8 mouse cellular contexts compared by ENCODE assay signal in genomic region chr10:59616522-59616921, GRCm38 (mm10). TPM values are rescaled to one million over a fixed set of nuclear protein-coding genes. Genes with fewer than 3 reads are reported as not detected.
DNase-seq lines count a peak whose midpoint lies in the region; ATAC-seq and TF ChIP-seq lines count a peak whose summit lies in the region.

Mcu (minus strand) TSS chr10:59616692.

- no peak within 1 kb of the TSS for H3K27ac ChIP-seq in MEL (ENCODE audit: control insufficient read depth, low read depth, low read length)
- H3K27ac ChIP-seq in cerebellum, adult 2 months (ENCODE audit: insufficient read depth, low read length): peak within 1 kb of the TSS; percentile 30
- peak within 1 kb of the TSS; percentile 94 for H3K27ac ChIP-seq in hindbrain, embryonic 10.5 days
- H3K27ac ChIP-seq in lung, postnatal 0 days (ENCODE audit: low read length): peak within 1 kb of the TSS; percentile 90

- WGBS in cerebellum, adult 2 months: under 1% methylated on average over 36 of the region's 36 CpGs
- WGBS in hindbrain, embryonic 10.5 days: under 1% methylated on average over 35 of the region's 36 CpGs
- WGBS in lung, postnatal 0 days: under 1% methylated on average over 35 of the region's 36 CpGs

- peaks cover 13% of the 10 kb centered on the region for H3K79me2 ChIP-seq in MEL (ENCODE audit: control insufficient read depth, insufficient read depth, low read length, poor library complexity)

- peak within 1 kb of the TSS; percentile 85 for H3K4me2 ChIP-seq in lung, postnatal 0 days (replicated peaks; ENCODE audit: low read depth, low read length)

- no peak for TF ChIP-seq EP300 in MEL (IDR thresholded peaks at IDR 0.05; ENCODE audit: low read depth in 1 of 2, low read length in 2 of 2)
- no peak for TF ChIP-seq EP300 in lung, postnatal 0 days (IDR thresholded peaks at IDR 0.05)

- peak within 1 kb of the TSS; percentile 57 to 87 for H3K4me3 ChIP-seq in MEL (ENCODE audit: control insufficient read depth in 1 of 2, insufficient read depth in 1 of 2, low read depth in 2 of 2, low read length in 2 of 2)
- peak within 1 kb of the TSS; percentile 63 for H3K4me3 ChIP-seq in cerebellum, adult 2 months (replicated peaks; ENCODE audit: insufficient read depth, low read depth, low read length)
- H3K4me3 ChIP-seq in hindbrain, embryonic 10.5 days: peak within 1 kb of the TSS; percentile 92
- H3K4me3 ChIP-seq in lung, postnatal 0 days (ENCODE audit: low read depth, low read length): peak within 1 kb of the TSS; percentile 96

- TF ChIP-seq POLR2A in MEL (IDR thresholded peaks at IDR 0.05; ENCODE audit: control insufficient read depth in 1 of 2, insufficient read depth in 1 of 2, low read depth in 1 of 2, low read length in 2 of 2, poor library complexity in 1 of 2): peak; percentile 62 to 81; a peak in 3 of 4 replicates
- TF ChIP-seq POLR2A in cerebellum, adult 2 months (IDR thresholded peaks at IDR 0.05; ENCODE audit: borderline replicate concordance, insufficient read depth, low read length): peak; percentile 88

- H3K9me3 ChIP-seq in MEL (replicated peaks; ENCODE audit: insufficient read depth, low read length): no peaks in the 10 kb centered on the region
- H3K9me3 ChIP-seq in hindbrain, embryonic 10.5 days: no peaks in the 10 kb centered on the region
- H3K9me3 ChIP-seq in lung, postnatal 0 days (ENCODE audit: low read length): no peaks in the 10 kb centered on the region

- DNase-seq in MEL (ENCODE audit: low read depth, low spot score): peak; percentile 95
- DNase-seq in cerebellum, adult 2 months: peak; percentile 97 to 98
- peak; percentile 95 for DNase-seq in forelimb bud, embryonic 11.5 days (ENCODE audit: low read depth, low spot score)
- DNase-seq in hindbrain, embryonic 10.5 days (ENCODE audit: low spot score): peak; percentile 96
- DNase-seq in layer of hippocampus, adult 9-11 months: peak; percentile 96
- DNase-seq in lung, postnatal 0 days (ENCODE audit: low spot score): peak; percentile 97
- DNase-seq in ovary, postnatal 14 days (ENCODE audit: low spot score): peak; percentile 96
- DNase-seq in thymus, postnatal 14 days: peak; percentile 96

- H3K9ac ChIP-seq in MEL (ENCODE audit: control insufficient read depth, low read depth, low read length, poor library complexity, severe bottlenecking): peak within 1 kb of the TSS; percentile 81
- peak within 1 kb of the TSS; percentile 86 for H3K9ac ChIP-seq in lung, postnatal 0 days (replicated peaks; ENCODE audit: low read depth)

- 0 out of 4 replicates have a peak, but pooled peaks cover 0 to 1% of the 10 kb centered on the region in 2 experiments for H3K27me3 ChIP-seq in MEL (ENCODE audit: control insufficient read depth in 1 of 2, insufficient read depth in 2 of 2, low read length in 2 of 2)
- H3K27me3 ChIP-seq in cerebellum, adult 2 months (ENCODE audit: control insufficient read depth, insufficient read depth, low read length): no peaks in the 10 kb centered on the region
- H3K27me3 ChIP-seq in hindbrain, embryonic 10.5 days (ENCODE audit: insufficient read depth, poor library complexity, severe bottlenecking): peaks cover 6% of the 10 kb centered on the region; the same call in 1 of the 2 replicates
- no peaks in the 10 kb centered on the region for H3K27me3 ChIP-seq in lung, postnatal 0 days (replicated peaks; ENCODE audit: insufficient read depth, low read length)

- ATAC-seq in lung, postnatal 0 days: peak; percentile 99

- TF ChIP-seq RAD21 in MEL (IDR thresholded peaks at IDR 0.05; ENCODE audit: low read depth, low read length): no peak

- no peak for TF ChIP-seq CTCF in MEL (IDR thresholded peaks at IDR 0.05 in 2 of 3, conservative IDR thresholded peaks at IDR 0.05 in 1 of 3; ENCODE audit: control insufficient read depth in 1 of 3, insufficient read depth in 1 of 3, low read depth in 2 of 3, low read length in 3 of 3, poor library complexity in 1 of 3, severe bottlenecking in 1 of 3)
- no peak for TF ChIP-seq CTCF in cerebellum, adult 2 months (IDR thresholded peaks at IDR 0.05; ENCODE audit: borderline replicate concordance, insufficient read depth, low read depth, low read length)
- no peak for TF ChIP-seq CTCF in lung, postnatal 0 days (IDR thresholded peaks at IDR 0.05)

- peaks cover 0 to 18% of the 10 kb centered on the region in 2 experiments; a peak in 3 of 4 replicates for H3K4me1 ChIP-seq in MEL (ENCODE audit: control insufficient read depth in 1 of 2, insufficient read depth in 2 of 2, low read length in 2 of 2)
- peaks cover 6% of the 10 kb centered on the region; the same call in 1 of the 2 replicates for H3K4me1 ChIP-seq in cerebellum, adult 2 months (ENCODE audit: control insufficient read depth, insufficient read depth, low read length)
- H3K4me1 ChIP-seq in hindbrain, embryonic 10.5 days (replicated peaks): peaks cover 24% of the 10 kb centered on the region
- H3K4me1 ChIP-seq in lung, postnatal 0 days (ENCODE audit: insufficient read depth, low read depth, low read length): peaks cover 8% of the 10 kb centered on the region; the same call in 1 of the 2 replicates

- peaks cover 0 to 6% of the 10 kb centered on the region in 2 experiments; a peak in 2 of 4 replicates for H3K36me3 ChIP-seq in MEL (ENCODE audit: control insufficient read depth in 1 of 2, insufficient read depth in 2 of 2, low read length in 2 of 2)
- no peaks in the 10 kb centered on the region for H3K36me3 ChIP-seq in hindbrain, embryonic 10.5 days
- H3K36me3 ChIP-seq in lung, postnatal 0 days (ENCODE audit: insufficient read depth, low read length): no peaks in the 10 kb centered on the region

TF ChIP-seq in MEL, 35 proteins besides CTCF, POLR2A, EP300 and RAD21:
- peak; percentile 95 for TF ChIP-seq TCF12 (IDR thresholded peaks at IDR 0.05; ENCODE audit: low read depth, low read length)
- TF ChIP-seq RCOR1 (IDR thresholded peaks at IDR 0.05; ENCODE audit: low read depth, low read length): no peak
- peak; percentile 57; the same call in 1 of the 2 replicates for TF ChIP-seq ZMIZ1 (IDR thresholded peaks at IDR 0.05; ENCODE audit: low read depth, low read length)
- TF ChIP-seq TBP (IDR thresholded peaks at IDR 0.05; ENCODE audit: low read depth, low read length): peak; percentile 97
- no peak for TF ChIP-seq ZNF384 (IDR thresholded peaks at IDR 0.05; ENCODE audit: low read depth, low read length)
- peak; percentile 91; the same call in 1 of the 2 replicates for TF ChIP-seq UBTF (IDR thresholded peaks at IDR 0.05; ENCODE audit: borderline replicate concordance, insufficient read depth, low read depth, low read length)
- no peak for TF ChIP-seq ZKSCAN1 (IDR thresholded peaks at IDR 0.05; ENCODE audit: low read depth, low read length)
- TF ChIP-seq NELFE (IDR thresholded peaks at IDR 0.05; ENCODE audit: low read depth, low read length): peak; percentile 71
- TF ChIP-seq CHD2 (IDR thresholded peaks at IDR 0.05; ENCODE audit: low read length): no peak
- TF ChIP-seq MEF2A (IDR thresholded peaks at IDR 0.05; ENCODE audit: extremely low read depth, insufficient replicate concordance, low read depth, low read length, poor library complexity, severe bottlenecking): no peak
- no peak for TF ChIP-seq USF2 (IDR thresholded peaks at IDR 0.05; ENCODE audit: borderline replicate concordance in 1 of 2, insufficient read depth in 1 of 2, low read depth in 1 of 2, low read length in 2 of 2)
- no peak for TF ChIP-seq MAZ (IDR thresholded peaks at IDR 0.05; ENCODE audit: low read depth, low read length)

RNA-seq across cellular contexts. Expression of gene Mcu, which starts in this region (rescaled TPM):
- total RNA-seq in MEL (2012; rRNA removed): 7.7 TPM in 2 replicates
- polyA plus RNA-seq in MEL (2012; ENCODE audit: insufficient read depth in 1 of 2, insufficient read length in 2 of 2, low read depth in 1 of 2, low replicate concordance in 2 of 2, missing spikeins in 1 of 2): 1 to 10 TPM in 1 of 2 experiments, not detected in 1; 9.4 TPM
- polyA plus RNA-seq in cerebellum, adult 2 months (2012; rRNA removed): 32.4 and 34.1 TPM in 2 replicates
- 18.6 and 19.2 TPM in 2 replicates for polyA plus RNA-seq in hindbrain, embryonic 10.5 days (2016; fragmentation: Nextera tagmentation; extraction: Ambion mirVana)
- polyA plus RNA-seq in lung, postnatal 0 days (2015; fragmentation: Nextera tagmentation; extraction: Ambion mirVana): 33.5 and 34.5 TPM in 2 replicates
